In the genomic region with DNA sequence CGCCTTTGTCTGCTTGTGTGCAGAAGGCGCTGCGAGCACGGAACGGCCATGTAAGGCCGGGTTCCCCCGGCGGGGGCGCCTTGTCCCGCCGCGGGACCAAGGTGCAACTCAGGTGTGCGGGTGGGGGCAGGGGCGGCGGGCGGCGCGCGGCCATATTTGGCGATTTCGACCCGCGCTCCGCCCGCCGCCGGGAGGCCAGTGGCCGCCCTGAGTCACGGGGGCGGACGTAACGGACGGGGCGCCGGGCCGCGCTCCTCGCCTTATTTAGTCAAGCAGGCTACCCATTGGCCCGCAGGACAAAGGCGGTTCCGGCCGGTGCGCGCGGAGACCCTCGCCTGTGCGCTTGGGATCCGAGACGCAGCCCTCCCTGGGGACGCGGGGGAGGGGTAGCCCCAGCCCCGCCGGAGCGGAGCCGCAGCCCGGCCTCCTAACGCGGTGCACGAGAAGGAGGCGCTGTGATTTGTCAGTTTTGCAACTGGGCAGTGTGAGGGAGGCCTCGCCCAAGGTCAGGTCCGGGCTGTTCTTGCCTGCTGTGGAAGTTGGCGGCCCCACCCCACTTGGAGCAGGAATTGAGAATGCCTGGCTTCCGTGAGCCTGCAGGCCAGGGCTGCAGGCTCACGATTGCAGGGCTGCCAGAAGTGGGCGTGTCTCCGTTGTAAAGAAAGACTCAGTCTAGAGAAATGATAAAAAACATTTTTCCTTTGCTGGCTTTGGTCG, we compare ENCODE assay signal across 8 mouse cellular contexts. TPM values are rescaled to one million over a fixed set of nuclear protein-coding genes. Genes with fewer than 3 reads are reported as not detected.
DNase-seq lines count a peak whose midpoint lies in the region; ATAC-seq lines count a peak whose summit lies in the region.

No protein-coding gene starts in this region.

- no peaks in the 10 kb centered on the region for H3K9me3 ChIP-seq in embryonic facial prominence, embryonic 11.5 days (replicated peaks; ENCODE audit: control insufficient read depth, low read length)

- peak overlapping the region; percentile 94 for H3K4me2 ChIP-seq in embryonic facial prominence, embryonic 11.5 days (ENCODE audit: low read depth, low read length)

- H3K27me3 ChIP-seq in embryonic facial prominence, embryonic 11.5 days (ENCODE audit: control insufficient read depth, insufficient read depth, low read length), result no peaks in the 10 kb centered on the region

- H3K9ac ChIP-seq in embryonic facial prominence, embryonic 11.5 days (replicated peaks; ENCODE audit: low read length), result peak overlapping the region; percentile 100

- WGBS in embryonic facial prominence, embryonic 11.5 days, result under 1% methylated on average over 57 of the region's 68 CpGs

- H3K27ac ChIP-seq in embryonic facial prominence, embryonic 11.5 days (replicated peaks; ENCODE audit: low read depth, low read length), result peak overlapping the region; percentile 99

- ATAC-seq in embryonic facial prominence, embryonic 11.5 days (replicated peaks; ENCODE audit: insufficient number of reproducible peaks, low FRiP score, low TSS enrichment, low read depth), result peak; percentile 77

- peak; percentile 60 to 67 for DNase-seq in thymus, adult 18-20 months
- DNase-seq in thymus, postnatal 25 days, result no peak
- peak; percentile 97 for DNase-seq in embryonic facial prominence, embryonic 11.5 days (ENCODE audit: low spot score)
- DNase-seq in heart, adult 8-10 months (ENCODE audit: low spot score), result peak; percentile 96
- DNase-seq in kidney, adult 9 months, result peak; percentile 94
- DNase-seq in liver, result peak; percentile 86
- peak; percentile 81 to 83 for DNase-seq in monocyte, adult 2 months (ENCODE audit: low read depth in 1 of 2, low spot score in 2 of 2)
- peak; percentile 91 for DNase-seq in spleen, postnatal 36 days (ENCODE audit: low spot score in 2 of 2)

- H3K4me3 ChIP-seq in embryonic facial prominence, embryonic 11.5 days (ENCODE audit: low read depth, low read length), result peak overlapping the region; percentile 100

- H3K36me3 ChIP-seq in embryonic facial prominence, embryonic 11.5 days (replicated peaks; ENCODE audit: control insufficient read depth, insufficient read depth, low read depth, low read length), result peaks cover 2% of the 10 kb centered on the region; the same call in 1 of the 2 replicates

- peaks cover 7% of the 10 kb centered on the region; the same call in 1 of the 2 replicates for H3K4me1 ChIP-seq in embryonic facial prominence, embryonic 11.5 days (ENCODE audit: control insufficient read depth, insufficient read depth, low read length)

RNA-seq across cellular contexts. Expression of gene Actg1, which starts 1.8 kb away (rescaled TPM):
- 3,237 and 3,434 TPM in 2 replicates for polyA plus RNA-seq in embryonic facial prominence, embryonic 11.5 days (2014; fragmentation: Nextera tagmentation; extraction: Ambion mirVana)
- 100 to 1,000 TPM; 188 to 320 (median 251) TPM for total RNA-seq in heart, adult 8-10 months (2022)

RNA-seq across cellular contexts. Expression of gene Fscn2, which starts 11.2 kb away (rescaled TPM):
- polyA plus RNA-seq in embryonic facial prominence, embryonic 11.5 days (2014; fragmentation: Nextera tagmentation; extraction: Ambion mirVana), result 0.20 and 0.28 TPM in 2 replicates
- total RNA-seq in heart, adult 8-10 months (2022), result not detected

RNA-seq across cellular contexts. Expression of gene Faap100, which starts 28.4 kb away (rescaled TPM):
- polyA plus RNA-seq in embryonic facial prominence, embryonic 11.5 days (2014; fragmentation: Nextera tagmentation; extraction: Ambion mirVana), result 20.5 and 24.2 TPM in 2 replicates
- 10 to 100 TPM; 12.1 to 18.3 (median 13.6) TPM for total RNA-seq in heart, adult 8-10 months (2022)
